Mouse (Mus musculus): ENCODE measurements around the gene Nyx. TPM values are rescaled to one million over a fixed set of nuclear protein-coding genes. Genes with fewer than 3 reads are reported as not detected.

Gene Nyx
- polyA plus RNA-seq, 1 experiment = 0.19 TPM

DNA sequence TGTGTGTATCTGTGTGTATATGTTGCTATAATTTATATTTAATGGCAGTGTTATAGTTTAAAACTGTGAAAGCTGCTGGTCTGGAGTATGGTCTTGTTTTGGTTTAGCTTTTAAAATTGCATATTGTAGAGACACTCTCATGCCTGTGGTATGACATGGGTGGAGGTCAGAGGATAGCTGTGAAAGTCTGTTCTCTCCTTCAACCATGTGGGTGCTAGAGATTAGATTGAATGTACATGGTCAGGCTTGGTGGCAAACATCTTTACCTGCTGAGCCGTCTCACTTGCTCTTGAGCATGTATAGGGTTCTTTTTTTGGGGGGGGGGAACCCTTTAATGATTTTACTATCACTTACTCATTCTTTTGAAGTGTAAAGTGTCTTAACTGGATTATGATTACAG, 23.9 kb downstream of the Nyx start:
- Histone ChIP-seq H3K27me3 (replicated peaks) (peaks cover 13% of the 10 kb centered on the region), H3K36me3 (replicated peaks; ENCODE audit: low read length) (peaks cover 16% of the 10 kb centered on the region), H3K4me1 (no peaks in the 10 kb centered on the region), H3K9me3 (peaks cover 21% of the 10 kb centered on the region), H3K4me3 (replicated peaks) (no peak overlapping the region)
- no peak for TF ChIP-seq GATA1 (IDR thresholded peaks at IDR 0.05; ENCODE audit: borderline replicate concordance, low read length)

DNA sequence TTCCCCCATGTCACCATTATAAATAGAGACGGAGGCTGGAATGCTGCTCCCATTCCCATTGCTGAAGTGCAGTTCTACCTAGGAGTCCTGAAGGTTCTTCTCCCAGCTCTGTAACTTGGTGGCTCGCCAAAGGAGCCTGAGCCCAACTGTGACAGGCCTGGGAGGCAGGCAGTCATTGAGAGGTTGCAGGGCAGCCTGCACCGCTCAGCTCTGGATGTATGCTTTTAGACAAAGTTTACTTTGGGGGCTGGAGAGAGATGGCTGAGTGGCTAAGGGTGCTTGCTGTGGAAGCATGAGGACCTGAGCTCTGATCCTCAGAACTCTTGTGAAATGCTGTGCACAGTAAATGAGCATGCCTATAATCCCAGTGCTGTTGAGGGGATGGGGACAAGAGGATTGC, 25.0 kb downstream of the Nyx start:
- H3K9me3 ChIP-seq = peaks cover 15% of the 10 kb centered on the region
- H3K36me3 ChIP-seq (replicated peaks; ENCODE audit: low read length) = peaks cover 13% of the 10 kb centered on the region
- no peak overlapping the region for H3K4me3 ChIP-seq (replicated peaks)
- peaks cover 11% of the 10 kb centered on the region for H3K4me1 ChIP-seq
- peaks cover 13% of the 10 kb centered on the region for H3K27me3 ChIP-seq (replicated peaks)
- TF ChIP-seq GATA1 (IDR thresholded peaks at IDR 0.05; ENCODE audit: borderline replicate concordance, low read length) (no peak), FLI1 (IDR thresholded peaks at IDR 0.05; ENCODE audit: low read length) (no peak)

DNA sequence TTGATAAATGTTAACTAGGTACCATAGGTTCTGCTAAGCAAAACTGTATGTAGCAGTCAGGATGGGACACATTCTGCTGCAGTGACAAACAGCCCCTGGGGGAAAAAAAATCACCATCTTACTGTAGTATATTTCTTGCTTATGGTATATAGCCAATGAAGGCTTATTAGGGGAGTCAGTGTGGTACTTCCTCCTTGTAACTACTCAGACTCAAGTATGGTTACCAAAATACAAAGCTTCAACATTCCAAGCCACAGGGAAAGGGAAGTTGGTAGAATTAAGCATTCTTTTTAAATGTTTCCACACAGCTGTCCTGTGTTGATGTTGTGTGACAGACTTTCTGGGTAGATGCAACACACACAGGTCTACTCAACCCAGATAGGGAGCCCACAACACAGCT, 27.0 kb downstream of the Nyx start:
- Histone ChIP-seq H3K27me3 (replicated peaks) (peaks cover 5% of the 10 kb centered on the region), H3K36me3 (replicated peaks; ENCODE audit: low read length) (no peaks in the 10 kb centered on the region), H3K4me3 (replicated peaks) (no peak overlapping the region), H3K4me1 (peaks cover 24% of the 10 kb centered on the region), H3K9me3 (no peaks in the 10 kb centered on the region)
- TF ChIP-seq GATA1 (IDR thresholded peaks at IDR 0.05; ENCODE audit: borderline replicate concordance, low read length) (no peak), FLI1 (IDR thresholded peaks at IDR 0.05; ENCODE audit: low read length) (no peak)

DNA sequence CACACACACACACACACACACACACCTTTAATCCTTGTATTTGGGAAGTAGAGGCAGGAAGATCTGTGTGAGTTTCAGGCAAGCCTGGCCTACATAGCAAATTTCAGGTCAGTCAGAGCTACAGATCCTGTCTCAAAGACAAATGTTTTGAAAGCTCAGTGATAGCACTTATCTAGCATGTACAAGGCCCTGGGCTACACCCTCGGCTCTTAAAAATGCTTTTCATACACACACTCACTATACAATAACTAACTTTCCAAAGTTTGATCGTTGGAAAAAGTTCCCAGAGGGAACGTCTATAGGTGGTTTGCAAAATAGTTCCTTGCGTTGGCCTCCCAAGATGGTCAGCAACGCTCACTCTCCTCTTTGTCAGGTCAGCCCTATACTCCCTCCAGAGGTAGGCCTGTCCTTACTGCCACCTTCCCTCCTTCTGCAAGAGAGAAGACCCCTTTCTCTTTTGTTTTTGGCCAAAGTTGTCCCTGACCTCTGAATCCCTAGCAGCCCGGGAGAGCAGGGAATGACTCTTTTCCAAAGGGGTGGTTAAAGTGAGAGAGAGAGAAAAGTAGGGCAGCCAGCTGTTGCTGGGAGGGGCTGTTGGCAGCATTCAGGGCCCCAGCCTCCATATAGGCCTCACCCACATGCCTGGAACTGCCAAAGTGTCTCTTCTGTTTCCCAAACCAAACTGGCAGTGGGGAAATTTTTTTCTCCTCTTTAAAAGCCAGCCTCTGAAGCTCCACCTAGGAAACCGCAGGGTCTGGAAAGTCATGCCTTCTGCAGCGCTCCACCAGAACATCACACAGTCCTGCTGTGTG, 29.2 kb downstream of the Nyx start:
- Histone ChIP-seq H3K9me3 (no peaks in the 10 kb centered on the region), H3K4me3 (replicated peaks) (no peak overlapping the region), H3K4me1 (peaks cover 38% of the 10 kb centered on the region), H3K27me3 (replicated peaks) (peaks cover 5% of the 10 kb centered on the region), H3K36me3 (replicated peaks; ENCODE audit: low read length) (no peaks in the 10 kb centered on the region)
- no peak for TF ChIP-seq FLI1 (IDR thresholded peaks at IDR 0.05; ENCODE audit: low read length)

DNA sequence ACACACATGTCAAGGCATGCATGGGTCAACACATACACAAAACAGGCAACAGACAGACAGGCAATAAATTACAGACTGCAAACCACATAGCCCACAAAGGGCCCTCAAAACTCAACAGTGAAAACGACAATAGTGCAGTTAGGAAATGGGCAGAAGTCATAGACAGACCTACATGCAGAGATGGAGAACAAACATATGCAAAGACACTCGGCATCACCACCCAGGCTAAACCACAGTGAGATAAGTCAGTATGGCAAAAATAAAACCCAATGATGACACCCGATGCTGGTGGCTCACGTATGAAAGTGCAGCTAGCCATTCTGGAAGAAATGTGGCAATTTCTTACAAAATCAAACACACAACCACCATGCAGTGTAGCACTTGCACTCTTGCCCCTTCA, 34.4 kb downstream of the Nyx start:
- peaks cover 8% of the 10 kb centered on the region for H3K9me3 ChIP-seq
- peaks cover 49% of the 10 kb centered on the region for H3K4me1 ChIP-seq
- peaks cover 3% of the 10 kb centered on the region for H3K27me3 ChIP-seq (replicated peaks)
- TF ChIP-seq FLI1 (IDR thresholded peaks at IDR 0.05; ENCODE audit: low read length) (no peak), GATA1 (IDR thresholded peaks at IDR 0.05; ENCODE audit: borderline replicate concordance, low read length) (no peak)
- H3K36me3 ChIP-seq (replicated peaks; ENCODE audit: low read length) = no peaks in the 10 kb centered on the region
- no peak overlapping the region for H3K4me3 ChIP-seq (replicated peaks)

DNA sequence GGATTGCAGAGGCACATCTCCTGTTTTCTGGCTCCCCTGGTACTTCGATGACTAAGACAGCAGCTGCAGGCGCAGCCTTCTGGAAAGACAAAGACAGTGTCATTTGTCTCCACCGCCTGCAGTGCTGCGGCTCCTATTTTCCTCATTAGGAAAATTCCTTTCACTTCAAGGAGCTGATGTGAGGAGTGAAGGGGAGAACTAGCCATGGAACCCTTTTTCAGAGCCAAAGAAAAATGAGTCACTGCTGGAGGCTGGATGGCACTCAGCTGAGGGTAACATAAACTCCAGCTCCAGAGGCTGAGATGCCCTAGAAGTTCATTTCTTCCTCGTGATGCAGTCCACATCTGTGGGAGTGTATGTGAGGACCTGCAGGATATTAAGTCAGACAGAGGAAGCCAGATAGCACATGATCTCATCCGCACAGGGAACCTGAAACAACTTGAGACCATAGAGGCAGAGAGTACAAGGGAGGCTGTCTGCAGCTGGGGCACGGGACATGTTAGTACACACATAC, 37.0 kb downstream of the Nyx start:
- Histone ChIP-seq H3K36me3 (replicated peaks; ENCODE audit: low read length) (no peaks in the 10 kb centered on the region), H3K4me3 (replicated peaks) (no peak overlapping the region), H3K27me3 (replicated peaks) (peaks cover 3% of the 10 kb centered on the region), H3K9me3 (peaks cover 8% of the 10 kb centered on the region), H3K4me1 (peaks cover 50% of the 10 kb centered on the region)
- TF ChIP-seq GATA1 (IDR thresholded peaks at IDR 0.05; ENCODE audit: borderline replicate concordance, low read length) (no peak), FLI1 (IDR thresholded peaks at IDR 0.05; ENCODE audit: low read length) (no peak)

DNA sequence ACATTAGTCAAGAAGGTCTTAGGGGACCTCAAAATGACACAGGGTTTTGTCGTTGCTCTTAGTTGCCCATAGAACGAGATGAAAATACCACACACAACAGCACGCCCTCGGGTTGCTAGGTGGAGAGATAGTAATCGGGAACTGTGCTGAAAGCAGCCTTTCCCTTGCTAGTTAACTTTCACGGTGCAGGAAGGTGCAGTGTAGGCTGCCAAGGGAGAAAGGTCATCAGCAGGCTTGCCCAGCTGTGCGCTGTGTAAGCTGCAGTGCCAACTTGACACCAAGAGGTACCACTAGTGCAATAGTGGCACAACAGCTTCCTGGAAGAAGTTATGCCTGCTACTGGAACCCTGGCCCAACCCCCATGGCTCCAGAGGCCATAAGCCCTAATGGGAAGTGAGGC, 38.5 kb downstream of the Nyx start:
- Histone ChIP-seq H3K4me3 (replicated peaks) (no peak overlapping the region), H3K4me1 (peaks cover 40% of the 10 kb centered on the region), H3K27me3 (replicated peaks) (peaks cover 3% of the 10 kb centered on the region), H3K9me3 (peaks cover 8% of the 10 kb centered on the region), H3K36me3 (replicated peaks; ENCODE audit: low read length) (no peaks in the 10 kb centered on the region)
- no peak for TF ChIP-seq FLI1 (IDR thresholded peaks at IDR 0.05; ENCODE audit: low read length)
- no peak for TF ChIP-seq GATA1 (IDR thresholded peaks at IDR 0.05; ENCODE audit: borderline replicate concordance, low read length)

DNA sequence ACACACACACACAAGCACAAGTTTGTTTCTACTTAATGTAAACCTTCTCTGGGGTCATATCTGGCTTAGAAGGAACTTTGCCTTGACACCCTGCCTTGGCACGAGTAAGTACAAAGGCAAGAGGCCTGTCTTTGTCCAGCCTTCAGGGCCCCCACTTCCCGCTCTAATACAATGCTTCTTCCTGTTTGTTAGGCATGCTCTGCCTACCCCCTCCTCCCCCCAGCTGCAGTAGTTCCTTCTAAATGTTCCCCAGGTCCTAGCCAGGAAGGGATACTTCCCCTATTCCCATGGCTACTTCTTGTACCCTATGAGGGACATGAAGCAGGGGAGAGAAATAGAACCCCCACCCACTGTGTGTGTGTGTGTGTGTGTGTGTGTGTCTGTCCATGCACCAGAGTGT, 40.5 kb downstream of the Nyx start:
- peaks cover 8% of the 10 kb centered on the region for H3K9me3 ChIP-seq
- H3K36me3 ChIP-seq (replicated peaks; ENCODE audit: low read length) = no peaks in the 10 kb centered on the region
- TF ChIP-seq GATA1 (IDR thresholded peaks at IDR 0.05; ENCODE audit: borderline replicate concordance, low read length) (no peak), FLI1 (IDR thresholded peaks at IDR 0.05; ENCODE audit: low read length) (no peak)
- no peak overlapping the region for H3K4me3 ChIP-seq (replicated peaks)
- peaks cover 32% of the 10 kb centered on the region for H3K4me1 ChIP-seq
- peaks cover 3% of the 10 kb centered on the region for H3K27me3 ChIP-seq (replicated peaks)

DNA sequence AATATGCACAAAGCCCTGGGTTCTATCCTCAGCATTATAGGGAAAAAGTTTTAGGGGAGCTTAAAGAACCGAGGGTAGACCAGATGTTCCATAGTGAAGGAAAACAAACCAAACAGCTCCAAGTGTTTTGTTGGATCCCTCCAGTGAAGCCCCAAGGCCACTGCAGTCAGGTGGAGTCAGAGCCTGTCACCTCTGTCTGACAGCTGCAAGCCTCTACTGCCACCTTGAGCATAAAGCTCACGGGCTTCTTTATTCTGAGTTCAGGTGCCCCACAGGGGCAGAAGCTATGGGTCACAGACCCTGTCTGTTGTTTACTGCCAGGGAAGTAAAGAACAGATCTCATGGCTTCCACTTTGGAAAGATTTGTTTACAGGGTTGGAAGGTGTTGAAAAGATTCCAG, 47.2 kb downstream of the Nyx start:
- Histone ChIP-seq H3K9me3 (no peaks in the 10 kb centered on the region), H3K27me3 (replicated peaks) (peaks cover 11% of the 10 kb centered on the region), H3K4me3 (replicated peaks) (no peak overlapping the region), H3K4me1 (peaks cover 8% of the 10 kb centered on the region), H3K36me3 (replicated peaks; ENCODE audit: low read length) (no peaks in the 10 kb centered on the region)
- no peak for TF ChIP-seq FLI1 (IDR thresholded peaks at IDR 0.05; ENCODE audit: low read length)
- no peak for TF ChIP-seq GATA1 (IDR thresholded peaks at IDR 0.05; ENCODE audit: borderline replicate concordance, low read length)

DNA sequence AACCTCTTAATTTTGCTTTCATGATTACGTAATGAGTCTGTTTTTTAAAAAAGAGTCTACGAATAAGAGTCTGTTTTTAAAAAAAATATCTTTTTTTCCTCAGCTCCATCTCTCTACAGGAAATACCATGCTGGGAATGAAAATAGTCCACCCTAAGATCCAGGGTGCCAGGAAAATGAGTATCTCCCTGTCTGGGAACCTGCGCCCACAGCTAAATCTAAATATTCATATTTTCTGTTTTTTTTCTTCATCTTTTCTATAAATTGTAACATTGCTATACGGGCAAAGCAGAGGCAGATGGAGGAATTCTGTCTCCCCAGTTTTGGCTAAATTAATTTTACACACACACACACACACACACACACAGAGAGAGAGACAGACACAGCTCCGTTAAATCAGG, 48.0 kb downstream of the Nyx start:
- no peak overlapping the region for H3K4me3 ChIP-seq (replicated peaks)
- TF ChIP-seq GATA1 (IDR thresholded peaks at IDR 0.05; ENCODE audit: borderline replicate concordance, low read length) (no peak), FLI1 (IDR thresholded peaks at IDR 0.05; ENCODE audit: low read length) (no peak)
- H3K36me3 ChIP-seq (replicated peaks; ENCODE audit: low read length) = no peaks in the 10 kb centered on the region

More for the DNA sequence above, 48.0 kb downstream of the Nyx start:
- Histone ChIP-seq H3K9me3 (no peaks in the 10 kb centered on the region), H3K4me1 (peaks cover 14% of the 10 kb centered on the region), H3K27me3 (replicated peaks) (peaks cover 11% of the 10 kb centered on the region)

Data from megakaryocyte, embryonic 14.5 days (primary cell).